Mouse (Mus musculus): ENCODE measurements around the gene Mob3b.

DNA sequence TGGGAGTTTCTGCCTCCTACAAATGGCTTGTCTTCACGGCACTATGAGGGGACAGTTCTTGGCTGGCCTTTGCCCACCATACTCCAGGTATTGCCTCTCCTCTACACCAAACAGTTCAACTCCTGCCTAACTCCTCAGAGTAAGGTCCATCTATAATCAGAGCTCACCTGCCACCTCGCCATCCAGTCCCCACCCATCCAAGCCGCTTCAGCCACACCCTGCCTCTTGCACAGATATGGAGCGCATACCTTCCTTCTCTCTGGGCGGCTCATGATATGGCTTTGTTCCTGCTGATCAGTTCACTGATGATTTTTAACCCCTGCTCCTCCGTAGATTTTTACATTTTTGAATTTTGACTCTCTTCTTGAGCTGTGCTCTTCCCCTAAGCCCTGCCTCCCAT is 58.7 kb downstream of the Mob3b start:
- TF ChIP-seq MAX (IDR thresholded peaks at IDR 0.05; ENCODE audit: low read depth) (no peak), MYOD1 (IDR thresholded peaks at IDR 0.05; ENCODE audit: control insufficient read depth in 1 of 3, insufficient read length in 2 of 3, low read depth in 2 of 3) (no peak)

Measured in myocyte (in vitro differentiated cells).